Mouse (Mus musculus): Measurements from ENCODE around the gene Arhgef3. TPM values are rescaled to one million over a fixed set of nuclear protein-coding genes. Genes with fewer than 3 reads are reported as not detected.

Gene Arhgef3
- polyA plus RNA-seq, 1 experiment from 2014 or later = 1.7 TPM

DNA sequence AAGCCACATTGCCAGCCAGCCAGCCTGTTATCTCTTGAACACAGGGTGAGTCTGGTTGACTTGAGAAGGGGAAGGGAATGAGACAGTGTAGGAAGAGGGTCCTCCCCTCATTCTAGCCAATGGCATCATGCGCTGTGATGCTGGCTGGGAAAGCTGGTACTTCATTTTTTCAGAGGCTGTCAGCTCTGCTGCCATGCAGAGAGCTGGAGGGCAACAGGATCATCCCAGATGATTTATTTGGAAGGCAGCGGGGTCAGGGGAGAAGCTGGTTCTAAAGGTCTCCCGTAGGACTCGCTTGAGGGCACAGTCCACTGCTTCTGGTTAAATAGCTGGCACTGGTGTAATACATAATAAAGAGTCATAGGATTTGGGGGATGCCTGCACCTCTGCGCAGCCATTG, 3.8 kb downstream of the Arhgef3 start:
- Histone ChIP-seq H3K4me1 (replicated peaks) (peaks cover 10% of the 10 kb centered on the region), H3K9me3 (no peaks in the 10 kb centered on the region), H3K27ac (no peak overlapping the region), H3K4me2 (replicated peaks) (no peak overlapping the region), H3K4me3 (replicated peaks) (no peak overlapping the region), H3K36me3 (no peaks in the 10 kb centered on the region), H3K27me3 (peaks cover 37% of the 10 kb centered on the region), H3K9ac (replicated peaks) (no peak overlapping the region)
- 89% methylated on average over 5 of the region's 5 CpGs for WGBS
- no peak for ATAC-seq

GRCm38 (mm10) chr14:27122646-27123045, 7.9 kb downstream of the Arhgef3 start:
- Histone ChIP-seq H3K4me1 (replicated peaks) (no peaks in the 10 kb centered on the region), H3K4me3 (replicated peaks) (no peak overlapping the region), H3K9ac (replicated peaks) (no peak overlapping the region), H3K4me2 (replicated peaks) (no peak overlapping the region), H3K27ac (no peak overlapping the region), H3K36me3 (no peaks in the 10 kb centered on the region), H3K9me3 (no peaks in the 10 kb centered on the region), H3K27me3 (peaks cover 2% of the 10 kb centered on the region; the same call in 1 of the 2 replicates)
- 90% methylated on average over 3 of the region's 3 CpGs for WGBS
- no peak for ATAC-seq

DNA sequence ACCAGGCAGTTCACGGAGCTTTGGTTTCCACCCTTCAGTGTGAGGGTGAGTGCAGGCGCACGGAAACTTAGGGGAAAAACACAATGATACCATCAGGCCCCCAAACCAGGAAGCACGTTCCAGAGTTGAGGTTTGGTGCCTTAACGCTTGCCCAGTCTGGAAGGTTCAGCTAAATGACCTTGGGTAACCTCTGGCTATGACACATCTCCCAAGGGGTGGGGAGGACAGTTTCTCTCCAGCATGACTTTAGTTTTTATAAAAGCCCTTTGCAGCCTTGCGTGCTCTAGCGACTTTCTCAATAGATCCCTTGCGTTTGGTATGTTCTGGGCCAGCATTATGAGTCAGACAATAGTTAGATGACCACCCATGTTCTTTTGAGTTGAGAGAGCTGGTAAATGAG, 8.8 kb downstream of the Arhgef3 start:
- Histone ChIP-seq H3K27me3 (no peaks in the 10 kb centered on the region), H3K9me3 (no peaks in the 10 kb centered on the region), H3K27ac (no peak overlapping the region), H3K4me3 (replicated peaks) (no peak overlapping the region), H3K36me3 (no peaks in the 10 kb centered on the region), H3K9ac (replicated peaks) (no peak overlapping the region), H3K4me2 (replicated peaks) (no peak overlapping the region), H3K4me1 (replicated peaks) (no peaks in the 10 kb centered on the region)
- ATAC-seq = no peak
- 50% methylated on average over 8 of the region's 8 CpGs for WGBS

DNA sequence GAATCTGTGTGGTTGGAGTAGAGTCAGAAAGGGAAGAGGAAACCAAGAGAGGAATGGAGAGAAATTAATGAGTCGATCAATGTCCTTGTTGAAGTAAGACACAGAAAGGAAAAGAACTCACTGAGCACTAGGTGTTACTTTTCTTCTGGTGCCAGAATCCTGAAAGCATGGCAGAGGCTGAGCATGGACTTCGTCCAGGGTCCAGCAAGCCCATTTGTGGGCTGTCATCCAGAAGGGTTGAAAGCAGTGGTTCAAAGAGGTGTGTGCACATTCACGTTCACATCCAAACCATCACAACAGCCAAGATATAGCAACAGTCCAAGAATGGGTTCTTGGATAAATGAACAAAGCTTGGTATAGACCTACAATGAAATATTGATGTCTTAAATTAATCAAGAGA, 15.3 kb downstream of the Arhgef3 start:
- H3K9me3 ChIP-seq = no peaks in the 10 kb centered on the region
- ATAC-seq = no peak
- no peaks in the 10 kb centered on the region for H3K4me1 ChIP-seq (replicated peaks)
- no peaks in the 10 kb centered on the region for H3K27me3 ChIP-seq
- H3K9ac ChIP-seq (replicated peaks) = no peak overlapping the region
- H3K27ac ChIP-seq = no peak overlapping the region
- no peak overlapping the region for H3K4me2 ChIP-seq (replicated peaks)
- no peak overlapping the region for H3K4me3 ChIP-seq (replicated peaks)
- 88% methylated on average over 3 of the region's 3 CpGs for whole genome bisulfite sequencing
- no peaks in the 10 kb centered on the region for H3K36me3 ChIP-seq

DNA sequence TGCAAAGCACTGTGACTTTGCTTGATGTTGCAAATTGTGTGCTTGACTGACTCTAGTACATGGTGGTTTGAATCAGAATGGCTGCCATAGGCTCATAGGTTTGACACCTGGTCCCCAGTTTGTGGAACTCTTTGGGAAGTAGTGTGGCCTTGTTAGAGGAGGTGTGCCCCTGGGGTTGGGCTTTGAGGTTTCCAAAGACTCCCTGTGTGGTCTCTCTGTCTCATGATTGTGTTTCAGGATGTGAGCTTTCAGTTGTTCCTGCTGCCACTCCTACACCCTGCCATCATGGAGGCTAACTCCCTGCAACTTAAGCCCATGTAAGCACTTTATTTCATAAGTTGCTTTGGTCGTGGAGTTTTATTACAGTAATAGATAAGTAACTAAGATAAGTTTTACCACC, 16.0 kb downstream of the Arhgef3 start:
- 89% methylated on average over 1 of the region's 1 CpGs for WGBS
- Histone ChIP-seq H3K4me1 (replicated peaks) (no peaks in the 10 kb centered on the region), H3K9me3 (no peaks in the 10 kb centered on the region), H3K36me3 (no peaks in the 10 kb centered on the region), H3K27ac (no peak overlapping the region), H3K4me2 (replicated peaks) (no peak overlapping the region), H3K4me3 (replicated peaks) (no peak overlapping the region), H3K27me3 (no peaks in the 10 kb centered on the region), H3K9ac (replicated peaks) (no peak overlapping the region)
- ATAC-seq = no peak

- no peaks in the 10 kb centered on the region for H3K36me3 ChIP-seq
- no peaks in the 10 kb centered on the region for H3K9me3 ChIP-seq
- 77% methylated on average over 1 of the region's 1 CpGs for WGBS
- no peak overlapping the region for H3K27ac ChIP-seq
- H3K9ac ChIP-seq (replicated peaks) = no peak overlapping the region
- ATAC-seq = no peak
- no peaks in the 10 kb centered on the region for H3K4me1 ChIP-seq (replicated peaks)
- no peak overlapping the region for H3K4me3 ChIP-seq (replicated peaks)
- H3K27me3 ChIP-seq = no peaks in the 10 kb centered on the region
- no peak overlapping the region for H3K4me2 ChIP-seq (replicated peaks)
Observed at GRCm38 (mm10) chr14:27131521-27131920, 16.8 kb downstream of the Arhgef3 start.

DNA sequence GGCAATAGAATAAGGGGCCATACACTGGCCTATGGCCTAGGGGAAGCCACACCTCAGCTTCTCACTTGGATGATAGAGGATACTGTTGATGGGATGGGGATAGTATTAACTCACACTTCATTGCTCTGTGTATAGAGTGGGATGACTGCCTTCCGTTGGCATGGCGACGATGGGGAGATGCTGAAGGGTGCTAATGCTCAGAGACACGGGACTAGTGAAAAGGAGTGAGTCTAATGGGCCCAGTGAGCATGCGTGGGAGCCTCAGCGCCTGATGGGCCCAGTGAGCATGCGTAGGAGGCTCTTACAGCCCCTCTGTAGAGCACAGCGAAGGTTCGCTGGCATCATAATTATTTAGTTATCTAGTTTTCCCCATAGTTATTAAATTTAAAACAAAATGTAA, 24.2 kb downstream of the Arhgef3 start:
- WGBS = 77% methylated on average over 9 of the region's 9 CpGs
- no peaks in the 10 kb centered on the region for H3K27me3 ChIP-seq
- ATAC-seq = no peak
- H3K27ac ChIP-seq = no peak overlapping the region
- H3K4me2 ChIP-seq (replicated peaks) = no peak overlapping the region
- no peaks in the 10 kb centered on the region for H3K4me1 ChIP-seq (replicated peaks)
- H3K9me3 ChIP-seq = no peaks in the 10 kb centered on the region
- no peak overlapping the region for H3K9ac ChIP-seq (replicated peaks)
- no peaks in the 10 kb centered on the region for H3K36me3 ChIP-seq
- no peak overlapping the region for H3K4me3 ChIP-seq (replicated peaks)

DNA sequence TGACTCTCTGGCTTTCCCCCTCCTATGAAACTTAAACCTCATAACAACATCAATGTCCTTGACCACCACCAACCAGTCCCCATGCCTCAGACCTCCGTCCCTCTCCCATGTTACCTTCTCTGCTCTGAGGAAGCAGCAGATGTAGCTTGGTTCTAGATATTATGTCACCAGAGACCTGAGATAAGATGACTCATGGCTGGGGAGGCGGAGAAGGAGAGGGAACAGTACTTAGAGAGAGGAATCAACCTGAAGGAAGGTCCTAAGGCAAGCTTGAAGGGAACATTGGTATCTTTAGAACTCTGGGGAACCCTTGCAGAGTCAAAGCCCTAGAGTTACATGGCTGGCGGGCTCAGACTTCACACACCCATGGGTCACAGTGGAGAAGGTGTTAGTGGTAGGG, 25.3 kb downstream of the Arhgef3 start:
- H3K9ac ChIP-seq (replicated peaks) = no peak overlapping the region
- WGBS = 85% methylated on average over 3 of the region's 3 CpGs
- H3K36me3 ChIP-seq = no peaks in the 10 kb centered on the region
- H3K27me3 ChIP-seq = no peaks in the 10 kb centered on the region
- no peak overlapping the region for H3K4me3 ChIP-seq (replicated peaks)
- no peaks in the 10 kb centered on the region for H3K4me1 ChIP-seq (replicated peaks)
- ATAC-seq = no peak
- no peak overlapping the region for H3K4me2 ChIP-seq (replicated peaks)
- H3K27ac ChIP-seq = no peak overlapping the region
- no peaks in the 10 kb centered on the region for H3K9me3 ChIP-seq

DNA sequence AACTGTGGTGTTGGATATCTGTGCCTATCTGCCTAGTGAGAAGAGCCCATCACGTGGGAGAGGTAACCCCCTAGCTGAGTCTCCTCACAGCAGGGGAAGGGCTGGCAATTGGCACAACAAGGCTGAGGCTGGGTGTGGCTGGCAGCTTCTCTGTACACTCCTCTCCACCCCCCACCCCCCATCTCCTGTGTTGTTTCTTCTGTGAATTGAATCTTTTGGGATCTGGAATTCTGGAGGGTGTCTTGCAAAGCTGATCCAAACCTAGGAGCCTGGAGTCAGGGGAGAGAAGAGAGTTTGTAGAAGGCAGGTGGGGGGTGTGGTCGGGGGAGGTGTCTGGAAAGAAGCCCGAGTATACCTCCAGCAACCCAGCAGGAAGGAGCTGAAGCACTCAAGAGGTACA, 26.8 kb downstream of the Arhgef3 start:
- 32% methylated on average over 3 of the region's 3 CpGs for WGBS

DNA sequence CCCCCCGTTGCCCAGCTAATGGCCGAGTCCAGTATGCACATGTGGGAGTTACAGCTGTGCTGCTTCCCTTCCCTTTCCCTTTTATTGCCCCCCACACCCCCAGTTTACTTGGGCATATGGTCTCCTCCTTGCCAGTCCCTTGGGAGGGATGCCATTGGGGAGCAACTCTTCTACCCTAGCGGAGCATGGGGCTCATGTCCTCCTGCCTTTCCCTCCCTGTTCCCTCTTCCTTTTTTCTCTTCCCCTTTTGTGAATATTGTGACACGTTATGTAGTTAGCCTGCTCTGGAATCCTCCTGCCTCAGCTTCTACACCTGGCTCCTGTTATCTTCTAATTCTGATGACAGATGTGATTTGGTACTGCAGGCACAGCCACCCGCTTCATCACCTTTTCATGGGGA, 28.0 kb downstream of the Arhgef3 start:
- H3K4me3 ChIP-seq (replicated peaks) = no peak overlapping the region

More for the DNA sequence above, 26.8 kb downstream of the Arhgef3 start:
- Histone ChIP-seq H3K36me3 (no peaks in the 10 kb centered on the region), H3K27ac (no peak overlapping the region), H3K4me3 (replicated peaks) (no peak overlapping the region), H3K9me3 (no peaks in the 10 kb centered on the region), H3K27me3 (no peaks in the 10 kb centered on the region), H3K9ac (replicated peaks) (no peak overlapping the region), H3K4me1 (replicated peaks) (no peaks in the 10 kb centered on the region), H3K4me2 (replicated peaks) (no peak overlapping the region)
- no peak for ATAC-seq

GRCm38 (mm10) chr14:27145171-27146045, 30.7 kb downstream of the Arhgef3 start:
- Histone ChIP-seq H3K4me3 (replicated peaks) (no peak overlapping the region), H3K27ac (no peak overlapping the region), H3K36me3 (no peaks in the 10 kb centered on the region), H3K4me2 (replicated peaks) (no peak overlapping the region), H3K27me3 (no peaks in the 10 kb centered on the region), H3K9me3 (no peaks in the 10 kb centered on the region), H3K4me1 (replicated peaks) (no peaks in the 10 kb centered on the region), H3K9ac (replicated peaks) (no peak overlapping the region)
- WGBS = 67% methylated on average over 8 of the region's 8 CpGs
- no peak for ATAC-seq

More for the DNA sequence above, 28.0 kb downstream of the Arhgef3 start:
- 96% methylated on average over 5 of the region's 5 CpGs for WGBS
- Histone ChIP-seq H3K9me3 (no peaks in the 10 kb centered on the region), H3K36me3 (no peaks in the 10 kb centered on the region), H3K27ac (no peak overlapping the region), H3K9ac (replicated peaks) (no peak overlapping the region), H3K4me2 (replicated peaks) (no peak overlapping the region), H3K4me1 (replicated peaks) (no peaks in the 10 kb centered on the region), H3K27me3 (no peaks in the 10 kb centered on the region)
- no peak for ATAC-seq

- no peak overlapping the region for H3K9ac ChIP-seq (replicated peaks)
- ATAC-seq = no peak
- no peaks in the 10 kb centered on the region for H3K4me1 ChIP-seq (replicated peaks)
- H3K27me3 ChIP-seq = no peaks in the 10 kb centered on the region
- no peak overlapping the region for H3K4me2 ChIP-seq (replicated peaks)
- H3K9me3 ChIP-seq = no peaks in the 10 kb centered on the region
- no peak overlapping the region for H3K4me3 ChIP-seq (replicated peaks)
- H3K27ac ChIP-seq = no peak overlapping the region
- H3K36me3 ChIP-seq = no peaks in the 10 kb centered on the region
- 92% methylated on average over 7 of the region's 7 CpGs for WGBS
Observed at GRCm38 (mm10) chr14:27147726-27148125, 33.0 kb downstream of the Arhgef3 start.

DNA sequence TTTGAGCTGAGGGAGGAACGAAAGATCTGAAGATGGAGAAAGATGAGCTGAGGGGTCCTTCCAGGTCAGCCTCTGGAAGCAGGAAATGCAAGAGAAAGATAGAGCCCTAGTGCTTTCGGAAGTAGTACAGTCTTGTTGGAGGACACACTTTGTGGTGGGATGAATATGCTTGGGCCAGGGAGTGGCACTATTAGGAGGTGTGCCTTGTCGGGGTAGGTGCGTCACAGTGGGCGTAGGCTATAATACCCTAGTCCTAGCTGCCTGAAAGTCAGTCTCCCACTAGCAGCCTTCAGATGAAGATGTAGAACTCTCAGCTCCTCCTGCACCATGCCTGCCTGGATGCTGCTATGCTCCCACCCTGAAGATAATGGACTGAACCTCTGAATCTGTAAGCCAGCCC, 34.7 kb downstream of the Arhgef3 start:
- no peak overlapping the region for H3K9ac ChIP-seq (replicated peaks)
- no peak overlapping the region for H3K27ac ChIP-seq
- no peaks in the 10 kb centered on the region for H3K27me3 ChIP-seq
- H3K4me1 ChIP-seq (replicated peaks) = no peaks in the 10 kb centered on the region
- no peak overlapping the region for H3K4me3 ChIP-seq (replicated peaks)
- no peaks in the 10 kb centered on the region for H3K9me3 ChIP-seq
- WGBS = 97% methylated on average over 5 of the region's 5 CpGs
- ATAC-seq = no peak
- H3K4me2 ChIP-seq (replicated peaks) = no peak overlapping the region
- no peaks in the 10 kb centered on the region for H3K36me3 ChIP-seq
